Mouse (Mus musculus): ENCODE results near the gene Tlk1. TPM values are rescaled to one million over a fixed set of nuclear protein-coding genes. Genes with fewer than 3 reads are reported as not detected.

The Tlk1 gene
- polyA plus RNA-seq, 1 experiment from 2014 or later: 39.4 TPM

DNA sequence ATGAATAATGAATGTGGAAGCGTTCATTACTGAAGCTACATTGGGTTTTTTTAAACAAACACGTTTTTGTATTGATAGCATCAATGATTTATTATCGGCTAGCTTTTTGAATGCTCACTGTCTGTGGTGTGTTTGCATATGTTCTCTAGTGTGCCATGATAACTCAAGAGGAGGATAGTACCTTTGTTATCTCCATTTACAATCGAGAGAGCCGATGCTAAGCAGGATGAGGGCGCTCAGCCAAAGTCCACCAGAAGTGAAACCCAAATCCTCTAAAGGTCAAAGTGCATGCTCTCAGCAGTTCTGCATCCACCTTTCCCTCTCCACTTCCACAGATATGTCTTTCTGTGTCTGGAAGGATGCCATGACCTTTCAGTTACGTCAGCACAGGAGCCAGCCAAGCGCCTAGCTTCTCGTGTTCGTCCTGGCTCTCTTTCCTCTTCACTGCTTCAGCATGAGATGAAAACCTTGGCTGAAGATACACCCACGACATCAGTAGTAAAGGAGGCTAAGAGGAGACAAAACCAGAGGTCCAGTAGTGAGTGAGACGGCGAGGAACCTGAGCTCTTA, 16.6 kb upstream of the Tlk1 start:
- no peaks in the 10 kb centered on the region for H3K36me3 ChIP-seq (ENCODE audit: control insufficient read depth, insufficient read depth, low read length)
- peaks cover 7% of the 10 kb centered on the region; the same call in 1 of the 2 replicates for H3K4me1 ChIP-seq (ENCODE audit: control insufficient read depth, insufficient read depth, low read length)
- H3K4me3 ChIP-seq (ENCODE audit: low read depth, low read length): no peak overlapping the region
- no peak overlapping the region for H3K27ac ChIP-seq (ENCODE audit: low read depth, low read length)
- H3K9me3 ChIP-seq (replicated peaks; ENCODE audit: control insufficient read depth, low read length): no peaks in the 10 kb centered on the region
- no peak for ATAC-seq (replicated peaks; ENCODE audit: insufficient number of reproducible peaks, low FRiP score, low TSS enrichment)
- 71% methylated on average over 13 of the region's 13 CpGs for WGBS (ENCODE audit: insufficient replicate concordance)
- no peak overlapping the region for H3K4me2 ChIP-seq
- H3K27me3 ChIP-seq (ENCODE audit: control insufficient read depth, insufficient read depth, low read length): no peaks in the 10 kb centered on the region
- H3K9ac ChIP-seq (ENCODE audit: low read depth, low read length): no peak overlapping the region

DNA sequence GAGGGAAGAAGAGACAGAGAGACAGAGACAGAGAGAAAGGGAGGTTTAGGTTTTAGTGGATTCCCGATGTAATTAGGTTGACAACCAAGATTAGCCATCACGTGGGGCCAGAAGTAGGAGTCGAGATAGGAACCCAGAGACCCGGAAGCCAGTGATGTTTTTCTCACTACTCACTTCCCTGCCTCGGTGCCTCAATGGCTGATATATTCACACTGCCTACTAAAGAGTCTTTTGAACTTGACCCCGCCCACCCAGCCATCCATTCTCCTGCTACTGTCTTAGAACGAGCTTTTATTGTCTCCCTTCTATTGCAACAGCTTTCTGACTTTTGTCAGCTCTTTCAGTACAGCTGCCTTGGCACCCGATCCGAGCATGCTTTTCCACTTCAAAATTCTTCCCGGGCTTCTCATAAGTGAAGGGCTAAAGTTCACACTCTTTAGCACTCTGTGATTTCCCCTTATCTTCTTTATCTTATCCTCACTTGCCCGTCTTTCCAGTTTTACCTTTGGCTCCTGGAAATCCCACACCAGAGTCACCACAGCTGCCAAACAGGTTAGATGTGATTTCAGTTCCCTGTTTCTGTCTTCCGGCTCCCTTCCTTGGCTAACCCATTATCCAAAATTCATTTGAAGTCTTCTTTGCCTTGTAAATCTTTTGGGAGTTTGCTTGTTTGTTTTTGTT, 13.1 kb upstream of the Tlk1 start:
- Histone ChIP-seq H3K36me3 (ENCODE audit: control insufficient read depth, insufficient read depth, low read length) (no peaks in the 10 kb centered on the region), H3K4me1 (ENCODE audit: control insufficient read depth, insufficient read depth, low read length) (peaks cover 7% of the 10 kb centered on the region; the same call in 1 of the 2 replicates), H3K4me2 (peak overlapping the region; percentile 54), H3K9me3 (replicated peaks; ENCODE audit: control insufficient read depth, low read length) (no peaks in the 10 kb centered on the region), H3K27ac (ENCODE audit: low read depth, low read length) (no peak overlapping the region), H3K9ac (ENCODE audit: low read depth, low read length) (peak overlapping the region; percentile 34; the same call in 1 of the 2 replicates), H3K27me3 (ENCODE audit: control insufficient read depth, insufficient read depth, low read length) (no peaks in the 10 kb centered on the region), H3K4me3 (ENCODE audit: low read depth, low read length) (peak overlapping the region; percentile 16; the same call in 1 of the 2 replicates)
- 15% methylated on average over 12 of the region's 12 CpGs for WGBS (ENCODE audit: insufficient replicate concordance)
- ATAC-seq (replicated peaks; ENCODE audit: insufficient number of reproducible peaks, low FRiP score, low TSS enrichment): no peak

DNA sequence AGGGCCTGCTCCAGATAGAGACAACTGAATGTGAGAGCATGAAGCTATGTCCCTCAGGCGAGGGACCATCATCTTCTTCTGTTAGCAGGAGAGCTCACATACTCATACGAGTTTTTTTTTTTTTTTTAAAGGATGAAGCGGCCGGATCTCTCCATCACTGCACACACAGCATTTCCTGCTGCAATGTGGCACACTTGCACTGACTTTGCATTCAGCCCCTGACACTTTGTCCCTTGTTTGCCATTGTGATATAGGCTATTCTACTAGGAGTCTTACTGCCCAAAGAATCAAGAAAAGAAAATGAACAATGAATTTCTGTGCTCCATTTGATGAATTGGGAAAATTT, 10.8 kb upstream of the Tlk1 start:
- Histone ChIP-seq H3K9me3 (replicated peaks; ENCODE audit: control insufficient read depth, low read length) (no peaks in the 10 kb centered on the region), H3K27ac (ENCODE audit: low read depth, low read length) (no peak overlapping the region), H3K4me3 (ENCODE audit: low read depth, low read length) (no peak overlapping the region), H3K4me1 (ENCODE audit: control insufficient read depth, insufficient read depth, low read length) (peaks cover 7% of the 10 kb centered on the region; the same call in 1 of the 2 replicates), H3K36me3 (ENCODE audit: control insufficient read depth, insufficient read depth, low read length) (no peaks in the 10 kb centered on the region), H3K4me2 (no peak overlapping the region), H3K27me3 (ENCODE audit: control insufficient read depth, insufficient read depth, low read length) (no peaks in the 10 kb centered on the region), H3K9ac (ENCODE audit: low read depth, low read length) (no peak overlapping the region)
- ATAC-seq (replicated peaks; ENCODE audit: insufficient number of reproducible peaks, low FRiP score, low TSS enrichment): no peak
- 64% methylated on average over 4 of the region's 4 CpGs for WGBS (ENCODE audit: insufficient replicate concordance)

GRCm38 (mm10) chr2:70835641-70836305, 10.2 kb upstream of the Tlk1 start:
- ATAC-seq (replicated peaks; ENCODE audit: insufficient number of reproducible peaks, low FRiP score, low TSS enrichment): no peak
- Histone ChIP-seq H3K27ac (ENCODE audit: low read depth, low read length) (no peak overlapping the region), H3K4me2 (no peak overlapping the region), H3K27me3 (ENCODE audit: control insufficient read depth, insufficient read depth, low read length) (no peaks in the 10 kb centered on the region), H3K36me3 (ENCODE audit: control insufficient read depth, insufficient read depth, low read length) (no peaks in the 10 kb centered on the region), H3K9ac (ENCODE audit: low read depth, low read length) (no peak overlapping the region), H3K4me3 (ENCODE audit: low read depth, low read length) (no peak overlapping the region), H3K9me3 (replicated peaks; ENCODE audit: control insufficient read depth, low read length) (no peaks in the 10 kb centered on the region), H3K4me1 (ENCODE audit: control insufficient read depth, insufficient read depth, low read length) (peaks cover 7% of the 10 kb centered on the region; the same call in 1 of the 2 replicates)
- WGBS (ENCODE audit: insufficient replicate concordance): 63% methylated on average over 9 of the region's 9 CpGs

DNA sequence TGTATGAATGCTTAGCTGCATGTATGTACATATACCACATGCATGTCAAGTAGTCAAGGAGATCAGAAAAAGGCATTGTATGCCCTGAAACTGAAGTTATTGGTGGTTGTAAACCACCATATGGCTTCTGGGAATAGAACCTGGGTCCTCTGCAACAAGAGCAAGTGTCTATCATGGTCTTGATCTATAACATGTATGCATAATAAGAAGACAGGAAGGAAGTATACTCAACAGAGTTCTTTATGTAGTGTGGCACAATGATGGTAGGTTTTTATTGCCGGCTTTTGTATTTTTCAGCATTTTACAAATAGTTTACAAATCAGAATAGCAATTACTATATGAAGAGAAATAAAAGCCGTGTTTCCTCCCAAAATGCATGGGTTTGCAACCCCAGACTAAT, 9.7 kb upstream of the Tlk1 start:
- peaks cover 7% of the 10 kb centered on the region; the same call in 1 of the 2 replicates for H3K4me1 ChIP-seq (ENCODE audit: control insufficient read depth, insufficient read depth, low read length)
- no peak overlapping the region for H3K27ac ChIP-seq (ENCODE audit: low read depth, low read length)
- no peak overlapping the region for H3K4me3 ChIP-seq (ENCODE audit: low read depth, low read length)
- H3K27me3 ChIP-seq (ENCODE audit: control insufficient read depth, insufficient read depth, low read length): no peaks in the 10 kb centered on the region
- H3K9me3 ChIP-seq (replicated peaks; ENCODE audit: control insufficient read depth, low read length): no peaks in the 10 kb centered on the region
- ATAC-seq (replicated peaks; ENCODE audit: insufficient number of reproducible peaks, low FRiP score, low TSS enrichment): no peak
- H3K36me3 ChIP-seq (ENCODE audit: control insufficient read depth, insufficient read depth, low read length): no peaks in the 10 kb centered on the region
- H3K9ac ChIP-seq (ENCODE audit: low read depth, low read length): no peak overlapping the region
- no peak overlapping the region for H3K4me2 ChIP-seq
- WGBS (ENCODE audit: insufficient replicate concordance): 85% methylated on average over 2 of the region's 2 CpGs

DNA sequence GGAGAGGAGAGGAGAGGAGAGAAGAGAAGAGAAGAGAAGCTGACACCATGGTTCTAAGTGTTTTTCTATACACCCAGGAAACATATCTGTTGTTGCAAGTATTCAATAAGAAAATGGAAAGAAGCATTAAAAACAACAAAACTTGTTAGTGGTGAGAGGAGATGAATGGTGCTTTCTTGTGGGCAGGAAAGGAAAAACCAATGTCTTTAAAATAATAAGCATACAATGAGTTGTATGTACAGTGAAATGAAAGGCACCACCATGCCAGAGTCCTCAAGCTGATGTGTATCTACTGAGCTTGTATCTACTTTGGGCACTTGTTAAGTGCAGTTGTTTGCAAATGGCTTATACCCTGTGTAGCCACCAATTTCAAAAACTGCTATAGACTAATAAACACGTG, 7.7 kb upstream of the Tlk1 start:
- Histone ChIP-seq H3K9me3 (replicated peaks; ENCODE audit: control insufficient read depth, low read length) (no peaks in the 10 kb centered on the region), H3K4me3 (ENCODE audit: low read depth, low read length) (no peak overlapping the region), H3K9ac (ENCODE audit: low read depth, low read length) (no peak overlapping the region), H3K27ac (ENCODE audit: low read depth, low read length) (no peak overlapping the region), H3K36me3 (ENCODE audit: control insufficient read depth, insufficient read depth, low read length) (no peaks in the 10 kb centered on the region), H3K4me2 (no peak overlapping the region), H3K27me3 (ENCODE audit: control insufficient read depth, insufficient read depth, low read length) (no peaks in the 10 kb centered on the region), H3K4me1 (ENCODE audit: control insufficient read depth, insufficient read depth, low read length) (no peaks in the 10 kb centered on the region)
- 52% methylated on average over 1 of the region's 1 CpGs for WGBS (ENCODE audit: insufficient replicate concordance)
- ATAC-seq (replicated peaks; ENCODE audit: insufficient number of reproducible peaks, low FRiP score, low TSS enrichment): no peak

- H3K4me2 ChIP-seq: no peak overlapping the region
- H3K27me3 ChIP-seq (ENCODE audit: control insufficient read depth, insufficient read depth, low read length): no peaks in the 10 kb centered on the region
- no peak overlapping the region for H3K9ac ChIP-seq (ENCODE audit: low read depth, low read length)
- no peaks in the 10 kb centered on the region for H3K9me3 ChIP-seq (replicated peaks; ENCODE audit: control insufficient read depth, low read length)
- no peak overlapping the region for H3K27ac ChIP-seq (ENCODE audit: low read depth, low read length)
- no peaks in the 10 kb centered on the region for H3K4me1 ChIP-seq (ENCODE audit: control insufficient read depth, insufficient read depth, low read length)
- H3K4me3 ChIP-seq (ENCODE audit: low read depth, low read length): no peak overlapping the region
- H3K36me3 ChIP-seq (ENCODE audit: control insufficient read depth, insufficient read depth, low read length): no peaks in the 10 kb centered on the region
- 86% methylated on average over 10 of the region's 10 CpGs for WGBS (ENCODE audit: insufficient replicate concordance)
- ATAC-seq (replicated peaks; ENCODE audit: insufficient number of reproducible peaks, low FRiP score, low TSS enrichment): no peak
Measured at GRCm38 (mm10) chr2:70831709-70832350, 6.3 kb upstream of the Tlk1 start.

DNA sequence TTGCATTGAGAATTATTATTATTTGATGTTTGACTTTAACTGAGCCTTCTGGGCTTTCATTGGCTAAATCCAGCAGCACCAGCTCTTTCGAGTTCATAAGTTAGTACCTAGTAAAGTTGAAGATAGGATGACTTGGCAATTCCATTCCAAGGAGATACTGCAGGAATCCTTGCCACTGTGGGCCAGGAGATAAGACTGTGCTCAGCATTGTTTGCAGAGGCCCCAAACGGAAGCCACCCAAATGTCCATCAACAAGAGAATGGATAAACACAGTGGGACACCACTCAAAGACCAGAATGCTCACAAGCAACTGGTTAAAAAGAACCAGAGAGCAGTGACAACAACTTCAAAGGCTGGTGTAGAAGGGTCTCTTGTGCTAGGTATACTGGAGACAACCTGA, 5.2 kb upstream of the Tlk1 start:
- ATAC-seq (replicated peaks; ENCODE audit: insufficient number of reproducible peaks, low FRiP score, low TSS enrichment): peak; percentile 69
- H3K9ac ChIP-seq (ENCODE audit: low read depth, low read length): no peak overlapping the region
- no peak overlapping the region for H3K4me3 ChIP-seq (ENCODE audit: low read depth, low read length)
- 25% methylated on average over 2 of the region's 2 CpGs for WGBS (ENCODE audit: insufficient replicate concordance)
- no peaks in the 10 kb centered on the region for H3K36me3 ChIP-seq (ENCODE audit: control insufficient read depth, insufficient read depth, low read length)
- no peaks in the 10 kb centered on the region for H3K27me3 ChIP-seq (ENCODE audit: control insufficient read depth, insufficient read depth, low read length)
- peak overlapping the region; percentile 68; the same call in 1 of the 2 replicates for H3K27ac ChIP-seq (ENCODE audit: low read depth, low read length)
- H3K4me2 ChIP-seq: peak overlapping the region; percentile 27; the same call in 1 of the 2 replicates
- H3K4me1 ChIP-seq (ENCODE audit: control insufficient read depth, insufficient read depth, low read length): no peaks in the 10 kb centered on the region
- no peaks in the 10 kb centered on the region for H3K9me3 ChIP-seq (replicated peaks; ENCODE audit: control insufficient read depth, low read length)

Data from heart, embryonic 11.5 days (tissue).